Mouse (Mus musculus): ENCODE results near the gene Sorl1. TPM values are rescaled to one million over a fixed set of nuclear protein-coding genes. Genes with fewer than 3 reads are reported as not detected.

Gene Sorl1
- polyA plus RNA-seq, 1 experiment from 2014 or later: 2.8 TPM

- H3K9ac ChIP-seq (ENCODE audit: low read depth, low read length): no peak overlapping the region
- no peak for TF ChIP-seq CTCF (IDR thresholded peaks at IDR 0.05; ENCODE audit: low read depth)
- H3K4me1 ChIP-seq (replicated peaks; ENCODE audit: control insufficient read depth, insufficient read depth, low read length): no peaks in the 10 kb centered on the region
- H3K27ac ChIP-seq (ENCODE audit: low read depth, low read length): no peak overlapping the region
- ATAC-seq: no peak
- no peaks in the 10 kb centered on the region for H3K36me3 ChIP-seq (ENCODE audit: control insufficient read depth, insufficient read depth)
- no peaks in the 10 kb centered on the region for H3K27me3 ChIP-seq (replicated peaks; ENCODE audit: control insufficient read depth, insufficient read depth, low read length)
- no peaks in the 10 kb centered on the region for H3K9me3 ChIP-seq (ENCODE audit: control insufficient read depth)
- H3K4me2 ChIP-seq (replicated peaks; ENCODE audit: low read depth): no peak overlapping the region
- no peak overlapping the region for H3K4me3 ChIP-seq (ENCODE audit: low read depth, low read length)
- 67% methylated on average over 5 of the region's 5 CpGs for WGBS
Observed at GRCm38 (mm10) chr9:42159376-42159775, 35.3 kb upstream of the Sorl1 start.

GRCm38 (mm10) chr9:42158652-42159051 is 34.6 kb upstream of the Sorl1 start:
- no peak overlapping the region for H3K4me3 ChIP-seq (ENCODE audit: low read depth, low read length)
- 0 out of 2 replicates have a peak, but pooled peaks cover 4% of the 10 kb centered on the region for H3K4me1 ChIP-seq (replicated peaks; ENCODE audit: control insufficient read depth, insufficient read depth, low read length)
- no peak overlapping the region for H3K9ac ChIP-seq (ENCODE audit: low read depth, low read length)
- WGBS: 62% methylated on average over 5 of the region's 5 CpGs
- no peak overlapping the region for H3K27ac ChIP-seq (ENCODE audit: low read depth, low read length)
- ATAC-seq: no peak
- no peaks in the 10 kb centered on the region for H3K36me3 ChIP-seq (ENCODE audit: control insufficient read depth, insufficient read depth)
- no peak overlapping the region for H3K4me2 ChIP-seq (replicated peaks; ENCODE audit: low read depth)
- H3K9me3 ChIP-seq (ENCODE audit: control insufficient read depth): no peaks in the 10 kb centered on the region
- TF ChIP-seq CTCF (IDR thresholded peaks at IDR 0.05; ENCODE audit: low read depth): no peak
- H3K27me3 ChIP-seq (replicated peaks; ENCODE audit: control insufficient read depth, insufficient read depth, low read length): no peaks in the 10 kb centered on the region

- H3K36me3 ChIP-seq (ENCODE audit: control insufficient read depth, insufficient read depth): no peaks in the 10 kb centered on the region
- WGBS: 87% methylated on average over 5 of the region's 5 CpGs
- no peak for TF ChIP-seq CTCF (IDR thresholded peaks at IDR 0.05; ENCODE audit: low read depth)
- no peak overlapping the region for H3K27ac ChIP-seq (ENCODE audit: low read depth, low read length)
- H3K4me3 ChIP-seq (ENCODE audit: low read depth, low read length): no peak overlapping the region
- ATAC-seq: no peak
- H3K4me2 ChIP-seq (replicated peaks; ENCODE audit: low read depth): no peak overlapping the region
- no peaks in the 10 kb centered on the region for H3K27me3 ChIP-seq (replicated peaks; ENCODE audit: control insufficient read depth, insufficient read depth, low read length)
- 0 out of 2 replicates have a peak, but pooled peaks cover 4% of the 10 kb centered on the region for H3K4me1 ChIP-seq (replicated peaks; ENCODE audit: control insufficient read depth, insufficient read depth, low read length)
- no peak overlapping the region for H3K9ac ChIP-seq (ENCODE audit: low read depth, low read length)
- H3K9me3 ChIP-seq (ENCODE audit: control insufficient read depth): no peaks in the 10 kb centered on the region
Observed at GRCm38 (mm10) chr9:42157981-42158380, 33.9 kb upstream of the Sorl1 start.

GRCm38 (mm10) chr9:42156566-42156965 is 32.5 kb upstream of the Sorl1 start:
- H3K4me3 ChIP-seq (ENCODE audit: low read depth, low read length): no peak overlapping the region
- no peaks in the 10 kb centered on the region for H3K36me3 ChIP-seq (ENCODE audit: control insufficient read depth, insufficient read depth)
- H3K27ac ChIP-seq (ENCODE audit: low read depth, low read length): no peak overlapping the region
- H3K9me3 ChIP-seq (ENCODE audit: control insufficient read depth): no peaks in the 10 kb centered on the region
- H3K4me1 ChIP-seq (replicated peaks; ENCODE audit: control insufficient read depth, insufficient read depth, low read length): 0 out of 2 replicates have a peak, but pooled peaks cover 4% of the 10 kb centered on the region
- H3K9ac ChIP-seq (ENCODE audit: low read depth, low read length): no peak overlapping the region
- 69% methylated on average over 3 of the region's 3 CpGs for WGBS
- no peak overlapping the region for H3K4me2 ChIP-seq (replicated peaks; ENCODE audit: low read depth)
- TF ChIP-seq CTCF (IDR thresholded peaks at IDR 0.05; ENCODE audit: low read depth): no peak
- ATAC-seq: no peak
- no peaks in the 10 kb centered on the region for H3K27me3 ChIP-seq (replicated peaks; ENCODE audit: control insufficient read depth, insufficient read depth, low read length)

- no peaks in the 10 kb centered on the region for H3K27me3 ChIP-seq (replicated peaks; ENCODE audit: control insufficient read depth, insufficient read depth, low read length)
- H3K4me3 ChIP-seq (ENCODE audit: low read depth, low read length): no peak overlapping the region
- H3K4me2 ChIP-seq (replicated peaks; ENCODE audit: low read depth): no peak overlapping the region
- 21% methylated on average over 6 of the region's 6 CpGs for WGBS
- no peak for TF ChIP-seq CTCF (IDR thresholded peaks at IDR 0.05; ENCODE audit: low read depth)
- 0 out of 2 replicates have a peak, but pooled peaks cover 4% of the 10 kb centered on the region for H3K4me1 ChIP-seq (replicated peaks; ENCODE audit: control insufficient read depth, insufficient read depth, low read length)
- peak; percentile 88 for ATAC-seq
- no peaks in the 10 kb centered on the region for H3K36me3 ChIP-seq (ENCODE audit: control insufficient read depth, insufficient read depth)
- H3K27ac ChIP-seq (ENCODE audit: low read depth, low read length): no peak overlapping the region
- no peak overlapping the region for H3K9ac ChIP-seq (ENCODE audit: low read depth, low read length)
- H3K9me3 ChIP-seq (ENCODE audit: control insufficient read depth): no peaks in the 10 kb centered on the region
Observed at GRCm38 (mm10) chr9:42154682-42155081, 30.6 kb upstream of the Sorl1 start.

- Histone ChIP-seq H3K4me2 (replicated peaks; ENCODE audit: low read depth) (no peak overlapping the region), H3K27ac (ENCODE audit: low read depth, low read length) (no peak overlapping the region)
- no peak for ATAC-seq
Observed at GRCm38 (mm10) chr9:42148816-42149215, 24.7 kb upstream of the Sorl1 start.

GRCm38 (mm10) chr9:42148036-42148435 is 23.9 kb upstream of the Sorl1 start:
- no peak for ATAC-seq

More at GRCm38 (mm10) chr9:42148816-42149215, 24.7 kb upstream of the Sorl1 start:
- no peaks in the 10 kb centered on the region for H3K4me1 ChIP-seq (replicated peaks; ENCODE audit: control insufficient read depth, insufficient read depth, low read length)
- 79% methylated on average over 6 of the region's 6 CpGs for WGBS
- H3K27me3 ChIP-seq (replicated peaks; ENCODE audit: control insufficient read depth, insufficient read depth, low read length): no peaks in the 10 kb centered on the region
- H3K36me3 ChIP-seq (ENCODE audit: control insufficient read depth, insufficient read depth): no peaks in the 10 kb centered on the region
- no peaks in the 10 kb centered on the region for H3K9me3 ChIP-seq (ENCODE audit: control insufficient read depth)
- H3K4me3 ChIP-seq (ENCODE audit: low read depth, low read length): no peak overlapping the region
- TF ChIP-seq CTCF (IDR thresholded peaks at IDR 0.05; ENCODE audit: low read depth): no peak
- no peak overlapping the region for H3K9ac ChIP-seq (ENCODE audit: low read depth, low read length)

More at GRCm38 (mm10) chr9:42148036-42148435, 23.9 kb upstream of the Sorl1 start:
- Histone ChIP-seq H3K9me3 (ENCODE audit: control insufficient read depth) (no peaks in the 10 kb centered on the region), H3K27ac (ENCODE audit: low read depth, low read length) (no peak overlapping the region), H3K4me1 (replicated peaks; ENCODE audit: control insufficient read depth, insufficient read depth, low read length) (no peaks in the 10 kb centered on the region), H3K27me3 (replicated peaks; ENCODE audit: control insufficient read depth, insufficient read depth, low read length) (no peaks in the 10 kb centered on the region), H3K9ac (ENCODE audit: low read depth, low read length) (no peak overlapping the region), H3K4me2 (replicated peaks; ENCODE audit: low read depth) (no peak overlapping the region), H3K4me3 (ENCODE audit: low read depth, low read length) (no peak overlapping the region), H3K36me3 (ENCODE audit: control insufficient read depth, insufficient read depth) (no peaks in the 10 kb centered on the region)
- no peak for TF ChIP-seq CTCF (IDR thresholded peaks at IDR 0.05; ENCODE audit: low read depth)
- WGBS: 90% methylated on average over 4 of the region's 4 CpGs

Data from intestine, postnatal 0 days (tissue).